Mouse (Mus musculus): Measurements from ENCODE around the gene Usp7.

DNA sequence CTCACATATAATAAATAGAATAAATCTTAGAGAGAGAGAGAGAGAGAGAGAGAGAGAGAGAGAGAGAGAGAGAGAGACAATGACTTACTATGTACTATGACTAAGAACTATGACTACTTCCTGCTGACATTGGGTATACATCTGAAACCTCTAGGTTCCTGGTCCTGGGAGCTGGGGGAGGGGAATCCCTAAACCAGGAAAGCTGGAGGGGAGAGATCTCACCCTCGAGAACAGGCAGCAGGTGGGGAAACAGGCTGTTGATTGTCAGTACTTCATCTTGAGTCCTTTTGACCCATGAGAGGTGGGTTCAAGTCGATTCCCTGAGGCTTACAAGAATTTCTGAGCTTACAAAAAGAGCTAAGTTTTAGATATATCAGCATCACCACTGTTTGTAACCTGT lies 14.9 kb downstream of the Usp7 start:
- TF ChIP-seq POLR2AphosphoS2 (IDR thresholded peaks at IDR 0.05; ENCODE audit: low read length) = no peak
- TF ChIP-seq GATA1 (IDR thresholded peaks at IDR 0.05; ENCODE audit: low read depth, low read length) = no peak

Data from MEL (cell line).